Mouse (Mus musculus) spleen, postnatal 10 days (tissue): ENCODE results near the gene Snrpb2.
A peak's percentile ranks its signal among the peaks of the same experiment; 100 is the strongest.

Experiments
- DNase-seq, 2 experiments: peaks; one replicate each; pipeline ENCODE4 v3.0.0; 2021 to 2022; ENCODE audit warnings: low spot score in 2 of 2

Gene Snrpb2

DNA sequence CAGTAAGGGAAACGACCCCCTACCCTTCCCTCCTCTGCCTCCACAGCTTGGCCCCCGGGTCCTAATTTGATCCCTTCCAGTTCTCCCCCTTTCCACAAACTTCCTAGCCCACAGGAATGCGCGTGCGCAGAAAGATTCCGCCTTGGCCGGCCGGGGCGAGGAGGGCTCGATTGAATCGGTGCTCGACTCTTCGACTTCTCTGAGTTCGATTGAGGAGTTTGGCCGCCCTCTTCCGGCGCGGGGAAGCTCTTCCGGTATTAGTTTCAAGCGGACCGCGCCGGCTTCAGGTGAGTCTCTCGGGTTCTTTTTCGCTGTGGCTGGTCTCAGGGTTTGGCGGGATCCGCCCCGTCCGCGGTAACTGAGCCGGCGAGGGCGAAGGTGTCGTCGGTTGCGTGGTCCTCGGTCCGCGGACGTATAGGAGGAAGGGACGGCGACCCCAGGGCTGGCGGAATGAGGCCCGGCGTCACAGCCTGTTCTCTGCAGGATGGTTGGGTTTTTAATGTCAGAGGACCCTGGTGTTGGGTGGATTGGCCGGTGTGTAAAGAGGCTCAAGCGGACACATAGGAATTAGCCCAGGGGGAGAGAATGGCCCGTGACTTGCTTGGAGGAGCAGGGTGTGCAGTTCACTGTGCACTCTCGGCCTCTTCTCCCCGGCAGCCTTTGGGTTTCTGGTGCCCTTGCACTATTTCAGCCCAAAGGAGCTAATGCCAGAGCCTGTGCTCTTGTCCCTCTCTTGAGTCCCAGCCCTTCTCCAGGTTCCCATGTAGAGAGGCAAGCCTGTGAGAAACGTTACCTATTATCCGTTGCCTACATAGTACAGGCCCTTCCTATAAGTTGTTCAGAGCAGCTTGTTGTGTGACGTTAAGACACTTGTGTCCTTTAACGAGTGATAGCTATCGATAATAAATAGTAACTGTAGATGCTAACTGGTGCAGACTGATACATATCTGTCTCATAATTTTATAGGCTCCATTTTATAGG lies at the start of gene Snrpb2:
Gene Snrpb2 (plus strand): TSS at position 228 of the 981 bp plus-strand sequence.
- DNase-seq: peak; percentile 72 to 87

DNA sequence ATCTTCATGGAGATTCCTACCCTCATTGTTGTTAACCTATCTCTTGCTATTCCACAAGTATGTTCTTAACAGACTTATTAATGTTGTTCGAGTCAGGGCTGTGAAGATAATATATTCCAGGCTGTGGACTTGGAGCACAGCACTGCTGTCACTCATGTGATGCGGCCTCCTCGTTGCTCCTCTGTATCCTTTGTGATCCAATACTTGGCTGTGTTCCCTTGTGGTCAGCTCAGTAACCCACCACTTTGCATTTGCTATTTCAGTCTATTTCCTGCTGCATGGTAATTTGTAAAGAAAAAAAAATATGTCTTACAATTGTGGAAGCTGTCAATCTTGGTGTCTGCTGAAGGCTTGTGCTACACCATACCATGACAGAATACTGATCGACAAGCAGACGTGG lies 49.8 kb upstream of the Snrpb2 start:
- DNase-seq: no peak

DNA sequence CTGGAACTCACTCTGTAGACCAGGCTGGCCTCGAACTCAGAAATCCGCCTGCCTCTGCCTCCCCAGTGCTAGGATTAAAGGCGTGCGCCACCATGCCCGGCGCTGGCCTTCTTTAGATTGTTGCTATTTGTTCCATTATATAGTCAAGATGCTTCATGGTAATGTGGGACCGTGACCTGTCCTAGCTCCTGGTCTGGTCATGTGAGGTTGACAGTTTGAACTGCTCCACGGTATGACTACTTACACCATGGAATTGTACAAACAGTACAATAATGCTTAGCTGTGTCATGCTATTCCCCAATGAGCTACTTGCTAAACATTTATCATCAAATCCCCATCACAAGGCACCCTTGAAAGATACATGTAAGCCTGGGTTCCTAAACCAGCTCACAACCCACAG lies 44.8 kb upstream of the Snrpb2 start:
- DNase-seq: no peak

DNA sequence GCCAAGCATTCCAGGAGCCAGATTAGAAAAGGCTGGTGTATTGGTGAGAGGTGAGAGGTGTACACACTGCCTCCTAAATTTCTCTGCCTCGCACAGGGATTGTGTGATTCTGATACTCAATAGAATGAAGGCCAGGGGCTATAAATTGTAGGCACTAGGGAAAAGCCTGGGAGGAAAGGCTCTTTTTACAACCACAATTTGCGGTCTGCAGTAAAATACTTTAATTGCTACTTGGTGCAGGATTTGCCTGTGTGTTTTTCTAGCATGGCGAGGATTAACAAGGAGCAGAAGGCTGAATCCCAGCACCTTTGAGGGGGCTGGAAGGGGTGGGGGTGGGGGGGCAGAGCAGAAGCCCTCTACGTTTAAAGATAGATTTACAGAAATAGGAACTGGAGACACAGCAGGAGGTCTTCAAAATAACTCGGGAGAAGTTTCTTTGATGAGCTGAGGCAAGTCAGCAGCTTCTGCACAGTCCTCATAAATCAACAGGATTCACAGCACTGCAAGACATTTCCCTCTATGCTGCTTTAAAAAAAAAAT lies 44.2 kb upstream of the Snrpb2 start:
- DNase-seq: no peak

DNA sequence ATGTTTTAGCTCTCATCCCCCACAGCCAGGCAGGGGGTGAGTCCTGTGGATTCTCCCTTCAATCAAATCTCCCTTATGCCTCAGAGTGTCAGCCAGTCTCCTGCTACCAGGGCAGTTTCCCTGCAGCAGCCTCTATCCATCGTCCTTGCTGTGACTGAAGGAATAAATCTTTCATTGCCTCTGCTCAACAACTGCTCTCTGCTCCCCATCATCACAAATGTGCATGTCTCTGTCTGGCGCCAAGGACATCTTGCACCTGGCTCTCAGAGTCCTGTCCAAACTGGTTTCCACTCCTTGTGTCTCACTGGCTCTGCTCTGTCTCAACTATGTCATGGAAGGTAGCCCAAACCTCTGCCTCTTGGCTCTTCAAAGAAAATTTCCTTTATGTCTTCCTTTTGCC lies 43.1 kb upstream of the Snrpb2 start:
- DNase-seq: no peak

DNA sequence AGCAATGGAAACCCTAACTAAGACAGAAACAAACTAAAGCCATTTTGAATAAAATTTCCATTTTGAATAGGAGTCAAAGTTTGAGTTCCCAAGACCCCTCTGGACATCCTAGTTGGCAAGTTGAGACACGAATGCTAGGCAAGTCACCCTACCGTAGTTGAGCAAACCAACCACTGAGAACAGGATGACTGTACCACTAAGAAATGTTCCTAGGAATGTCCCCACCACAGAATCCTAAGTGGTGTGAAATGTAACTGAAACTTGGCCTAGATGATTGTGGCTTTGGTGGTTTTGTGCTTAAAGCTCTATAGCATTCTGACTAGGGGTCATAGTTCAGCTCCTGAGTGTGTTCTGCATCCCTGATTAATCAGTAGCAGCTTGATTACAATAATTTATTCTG lies 39.5 kb upstream of the Snrpb2 start:
- DNase-seq: no peak

DNA sequence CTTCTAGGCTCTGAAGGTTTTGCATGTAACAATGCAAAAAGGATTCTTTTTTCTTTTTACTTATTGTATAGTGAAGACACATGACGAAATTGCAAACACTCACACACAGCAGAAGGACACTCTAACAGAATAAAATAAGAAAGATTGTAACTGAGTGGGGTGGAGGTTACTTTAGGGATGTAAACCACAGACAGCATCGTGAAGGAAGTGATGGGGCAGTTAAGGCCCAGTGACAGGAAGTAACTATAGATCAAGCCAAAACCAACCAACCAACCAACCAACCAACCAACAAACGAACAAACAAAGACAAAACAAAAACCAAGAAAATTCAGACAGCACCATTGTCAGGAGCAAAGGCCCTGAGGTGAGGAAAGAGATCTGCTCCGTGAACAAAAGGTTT lies 38.6 kb upstream of the Snrpb2 start:
- DNase-seq: no peak

DNA sequence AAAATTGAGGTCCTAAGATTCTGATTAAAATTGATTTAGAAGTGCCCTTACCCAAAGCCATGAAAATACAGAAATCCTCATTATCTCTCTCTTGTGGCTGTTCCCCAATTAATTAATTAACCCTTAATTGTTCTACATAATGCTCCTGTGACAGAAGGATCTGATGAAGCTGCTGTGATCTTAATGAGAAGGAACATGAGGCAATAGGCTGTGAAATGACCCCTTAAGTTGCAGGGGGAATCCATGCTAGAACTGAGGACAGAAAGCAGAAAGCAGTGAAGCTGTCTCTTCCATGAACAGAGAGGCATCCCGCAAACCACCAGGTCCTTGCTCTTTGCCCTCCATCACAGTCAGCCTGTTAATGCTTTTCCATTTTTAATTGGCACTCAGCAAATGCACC lies 31.6 kb upstream of the Snrpb2 start:
- no peak for DNase-seq

DNA sequence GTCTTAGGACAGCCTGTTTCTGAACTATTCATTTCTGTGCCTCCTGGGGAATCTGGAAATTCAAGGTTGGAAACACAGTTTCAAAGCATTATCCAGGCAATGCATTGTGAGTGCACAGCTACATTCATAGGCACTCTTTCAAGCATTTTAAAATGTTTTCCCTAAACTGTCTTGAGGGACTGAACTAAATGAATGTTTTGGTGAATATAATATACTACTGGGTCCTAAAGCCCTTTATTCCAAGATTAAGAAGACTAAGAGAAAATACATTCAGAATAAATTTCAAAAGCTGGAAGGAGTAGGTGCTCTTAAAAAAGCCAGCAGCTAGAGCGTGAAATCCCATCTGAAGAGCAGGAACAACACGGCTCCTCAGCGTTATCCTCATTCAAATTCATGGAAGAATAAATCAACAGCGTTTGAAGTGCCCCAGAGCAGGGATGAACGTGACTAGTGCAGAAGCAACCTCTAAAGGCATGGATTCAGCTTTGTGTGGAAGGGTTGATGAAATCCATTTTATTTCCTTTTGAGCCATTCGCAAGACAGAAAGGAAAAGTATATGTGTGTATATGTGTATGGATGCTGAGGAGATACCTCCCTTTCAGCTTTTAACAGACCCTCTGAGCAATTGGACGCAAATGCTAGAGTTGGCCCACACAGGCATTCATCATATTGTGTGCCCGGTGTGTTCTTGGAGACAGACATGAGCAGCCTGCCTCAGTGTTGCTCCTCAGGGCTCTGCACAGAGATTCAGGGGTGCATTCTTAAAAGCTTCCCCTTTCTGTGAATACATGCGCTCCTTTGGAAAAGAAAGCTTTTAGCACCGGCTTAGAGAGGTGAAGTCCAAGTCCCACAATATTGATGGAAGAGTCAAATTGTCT lies 30.2 kb upstream of the Snrpb2 start:
- no peak for DNase-seq

DNA sequence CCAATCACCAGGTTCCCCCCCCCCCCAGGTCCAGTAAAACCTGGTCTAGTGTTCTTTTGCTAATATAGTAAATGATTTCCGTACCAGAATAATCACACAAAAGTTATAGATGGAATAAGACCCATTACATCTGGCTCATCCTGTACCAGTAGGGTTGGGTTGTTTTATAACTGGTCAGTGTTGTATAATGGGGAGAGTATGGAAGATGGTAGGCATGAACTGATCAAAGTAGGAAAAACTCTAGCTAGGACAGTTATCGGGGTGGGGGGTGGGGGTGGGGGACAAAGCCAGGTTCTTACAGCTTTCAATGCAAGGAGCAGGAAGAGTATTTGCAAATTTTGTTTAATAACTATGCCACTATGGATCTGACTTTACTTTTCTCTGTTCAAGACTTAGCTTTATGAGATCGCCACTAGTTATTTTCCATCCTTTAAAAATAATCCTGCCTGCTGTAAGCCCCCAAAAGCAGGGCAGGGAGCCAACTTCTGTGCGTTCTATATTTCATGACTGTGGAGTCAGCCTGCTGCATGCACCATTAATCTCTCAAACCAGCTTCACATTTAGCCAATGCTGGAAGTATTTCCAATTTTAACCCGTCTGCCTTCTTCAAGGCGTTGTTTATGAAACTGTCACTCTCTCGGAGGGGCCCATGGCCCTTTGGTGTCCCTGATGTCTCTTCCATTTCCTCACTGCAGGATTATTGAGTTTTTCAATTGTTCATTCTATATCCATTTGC lies 28.3 kb upstream of the Snrpb2 start:
- DNase-seq: no peak

DNA sequence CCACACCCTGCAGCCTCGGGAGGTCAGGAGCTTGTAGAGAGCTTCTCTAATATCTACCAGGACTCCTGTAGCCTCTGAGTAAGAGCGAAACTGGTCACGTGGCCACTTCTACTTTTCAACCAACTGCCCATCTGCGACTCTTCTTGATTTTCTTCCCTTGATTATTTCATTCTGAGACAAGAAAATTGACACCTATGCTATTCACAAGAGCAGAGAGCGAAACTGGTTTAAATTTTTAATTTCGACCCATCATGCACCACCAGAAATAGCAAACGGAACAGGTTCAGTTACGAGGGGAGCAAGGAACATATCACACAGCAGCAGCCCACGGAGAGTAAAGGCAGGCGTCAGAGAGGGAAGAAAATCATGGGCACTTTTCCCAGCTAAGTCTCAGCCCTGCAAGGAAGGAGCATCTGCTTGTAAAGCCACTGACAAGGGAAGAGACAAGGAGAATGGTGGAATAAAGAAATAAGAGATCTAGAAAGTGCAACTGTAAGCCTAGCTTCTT lies 27.7 kb upstream of the Snrpb2 start:
- DNase-seq: peak in 1 of 2 experiments; percentile 12

DNA sequence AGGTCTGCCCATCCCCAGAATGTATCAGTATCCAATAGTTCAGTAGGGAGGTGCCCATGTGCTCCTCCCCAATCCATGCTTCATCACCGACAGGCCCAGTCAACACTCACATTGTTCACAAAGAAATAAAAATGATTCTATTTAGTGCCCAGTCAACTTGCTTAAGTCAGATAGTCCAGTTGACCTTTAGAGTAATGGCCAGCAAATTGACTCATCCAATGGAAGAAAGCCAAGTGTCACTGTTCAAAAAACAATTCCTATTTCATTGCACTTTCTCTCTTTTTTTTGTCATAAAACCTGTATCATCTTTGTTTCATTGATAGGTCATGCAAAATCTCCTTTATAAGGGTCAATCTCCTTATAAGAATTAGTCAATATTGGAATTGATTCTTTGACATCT lies 21.2 kb upstream of the Snrpb2 start:
- no peak for DNase-seq

DNA sequence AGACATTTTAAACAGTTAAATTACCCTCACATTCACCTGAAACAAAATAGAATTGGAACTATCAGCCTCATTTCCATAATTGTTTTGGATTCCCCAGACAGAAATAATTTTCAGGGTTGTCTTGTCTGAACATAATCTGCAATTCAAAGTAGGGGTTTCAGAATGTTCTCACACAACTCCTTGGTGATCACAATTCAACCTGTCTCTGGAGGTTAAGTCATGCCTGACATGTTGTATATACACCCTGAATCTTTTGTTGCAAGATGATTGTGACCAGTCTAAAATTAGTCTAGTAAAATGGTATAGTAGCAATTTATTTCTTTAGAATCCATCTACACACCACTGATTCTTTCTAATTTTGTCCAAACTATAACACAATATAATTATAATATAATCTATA lies 7.6 kb upstream of the Snrpb2 start:
- DNase-seq: no peak

DNA sequence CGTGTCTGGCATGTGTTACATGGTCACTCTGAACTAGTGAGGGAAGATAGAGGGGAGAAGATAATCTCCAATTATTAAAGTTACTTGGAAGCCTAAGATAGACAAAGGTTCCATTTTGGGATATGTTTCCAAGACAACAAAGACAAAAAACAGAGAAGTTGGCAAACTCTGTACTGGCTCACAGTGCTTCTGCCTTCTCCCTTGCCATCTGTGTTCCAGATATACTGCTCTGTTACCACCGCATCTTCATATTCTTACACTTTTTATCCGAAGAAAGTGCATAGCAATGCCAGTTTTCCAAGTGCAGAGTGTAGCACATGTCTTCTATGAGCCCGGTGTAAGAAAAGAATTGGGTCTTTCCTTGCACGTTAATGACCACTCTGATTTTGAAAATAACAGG lies 6.1 kb upstream of the Snrpb2 start:
- DNase-seq: no peak

DNA sequence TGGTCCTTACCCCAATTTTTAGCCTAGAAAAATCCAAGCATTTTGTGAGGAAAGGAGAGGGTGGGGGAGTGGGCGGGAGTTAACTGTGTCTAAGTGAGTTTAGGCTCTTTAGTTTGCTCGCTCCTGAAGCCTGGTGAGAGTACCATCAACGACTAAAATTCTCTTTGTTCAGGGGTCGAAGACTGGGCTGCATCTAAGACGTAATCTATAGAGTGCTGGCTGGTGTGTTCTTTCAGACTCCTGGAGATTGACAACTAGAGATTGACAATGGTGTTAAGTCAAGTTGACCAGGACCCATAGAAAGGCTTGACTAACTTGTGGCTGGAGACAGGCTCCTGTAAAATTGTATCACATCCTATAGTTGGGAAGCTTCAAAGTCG lies 417 bp upstream of the Snrpb2 start:
- DNase-seq: no peak

DNA sequence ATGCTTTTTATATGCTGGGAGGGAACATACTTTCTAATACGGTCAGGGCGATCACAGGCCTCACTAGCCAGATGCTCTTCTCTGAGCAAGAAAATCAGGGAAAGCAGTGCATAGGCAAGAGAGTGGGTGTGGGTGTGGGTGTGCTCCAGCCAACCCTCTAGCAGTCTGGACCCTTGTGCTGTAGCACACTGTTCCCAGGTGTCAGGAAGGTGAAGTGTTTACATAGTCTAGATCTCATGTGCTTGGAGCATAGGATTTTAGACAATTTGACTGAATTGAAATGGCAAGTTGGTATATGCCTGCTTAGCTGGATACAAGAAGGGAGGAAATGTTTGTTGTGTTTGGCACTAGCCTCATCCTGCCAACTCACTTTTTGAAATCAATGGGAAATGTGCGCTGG lies 3.1 kb downstream of the Snrpb2 start:
- no peak for DNase-seq

DNA sequence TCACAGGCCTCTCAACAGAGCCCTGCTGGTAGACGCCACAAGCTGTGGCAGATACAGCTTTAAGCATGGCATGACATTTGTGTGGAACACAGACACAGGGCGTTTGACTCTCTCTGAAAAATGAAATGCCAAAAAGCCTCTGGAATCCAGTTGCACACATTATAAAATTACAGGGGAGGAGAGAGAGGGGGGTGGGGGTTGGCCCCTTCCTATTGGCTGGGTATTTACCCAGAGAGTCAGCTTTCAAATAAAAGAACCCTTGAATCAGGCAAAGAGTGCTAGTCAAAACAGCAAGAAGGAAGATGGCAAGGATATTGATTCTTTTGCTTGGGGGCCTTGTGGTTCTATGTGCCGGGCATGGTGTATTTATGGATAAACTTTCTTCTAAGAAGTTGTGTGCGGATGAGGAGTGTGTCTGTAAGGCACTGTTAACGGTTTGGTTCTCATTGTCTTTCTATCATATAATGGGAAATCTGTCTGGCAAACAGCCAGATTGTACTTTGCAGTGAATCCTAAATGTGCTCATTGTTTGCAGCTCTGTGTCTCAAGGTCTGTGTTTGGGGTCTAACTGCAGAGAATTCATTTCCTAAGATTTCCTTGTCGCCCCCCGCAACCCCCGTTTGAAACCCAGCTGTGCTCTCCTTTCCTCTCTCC lies 15.5 kb downstream of the Snrpb2 start, which contains the start of gene Otor:
Gene Otor (plus strand): TSS at position 276 of the 654 bp plus-strand sequence.
- DNase-seq: no peak

DNA sequence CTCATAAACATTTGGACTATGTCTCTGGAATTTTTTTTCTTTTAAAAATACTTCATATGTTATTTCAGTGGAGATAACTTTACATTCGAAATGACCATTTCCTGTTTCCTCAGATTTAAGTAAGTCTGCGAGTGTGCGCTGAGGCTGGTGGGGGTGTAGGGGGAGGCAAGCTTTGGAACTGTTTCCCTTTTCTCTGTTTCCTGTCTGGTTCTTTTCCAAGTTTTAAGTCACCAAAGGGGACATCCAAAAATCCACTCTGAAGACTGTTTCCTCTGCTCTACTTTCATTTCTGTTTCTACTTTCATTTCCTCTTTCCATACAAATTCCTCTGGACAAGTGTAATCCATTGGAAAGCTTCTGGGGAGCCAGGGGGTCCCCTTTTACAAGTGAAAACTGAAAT lies 18.9 kb downstream of the Snrpb2 start:
- DNase-seq: no peak

DNA sequence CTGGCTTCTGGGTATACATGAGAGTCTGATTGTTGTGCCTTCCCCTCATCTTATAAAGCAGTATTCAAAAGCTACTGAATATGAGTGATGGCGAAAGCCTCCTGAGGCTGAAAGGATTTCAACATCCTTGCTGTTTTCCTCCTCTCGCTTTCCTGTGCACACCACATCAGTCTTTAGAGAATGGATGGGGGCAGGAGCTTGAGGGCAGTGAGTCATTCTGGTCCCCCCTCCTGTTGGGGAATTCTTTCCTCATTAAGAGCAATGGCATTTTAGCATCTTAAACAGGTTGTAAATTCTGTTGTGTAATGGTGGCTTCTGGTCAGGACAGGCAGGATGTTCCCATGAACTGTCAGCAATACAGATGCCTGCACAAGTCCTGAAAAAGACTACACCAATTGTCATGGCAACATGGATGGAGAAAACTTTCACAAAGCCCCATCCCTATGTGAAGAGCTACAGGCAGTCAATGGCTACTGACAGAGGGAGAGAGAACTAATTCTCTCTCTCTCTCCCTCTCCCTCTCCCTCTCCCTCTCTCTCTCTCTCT lies 22.1 kb downstream of the Snrpb2 start:
- DNase-seq: no peak

DNA sequence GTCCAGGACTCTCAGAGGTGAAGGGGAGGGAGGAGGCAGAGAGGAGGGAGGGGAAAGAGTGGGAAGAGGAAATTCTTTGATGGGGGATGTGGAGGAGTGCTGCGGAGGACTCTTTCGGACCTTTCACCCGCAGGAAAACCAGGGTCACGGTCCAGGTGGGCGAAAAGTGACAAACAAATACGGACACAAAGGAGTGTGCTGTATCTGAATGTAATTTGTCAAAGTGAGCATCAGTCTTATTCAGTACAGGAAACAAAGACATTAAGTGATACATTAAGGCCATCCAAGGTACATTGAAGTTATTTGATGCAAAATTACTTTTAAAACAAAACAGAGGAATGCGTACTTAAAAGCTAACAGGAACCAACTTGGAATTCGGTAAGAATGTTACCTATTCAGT lies 27.0 kb downstream of the Snrpb2 start:
- DNase-seq: no peak

DNA sequence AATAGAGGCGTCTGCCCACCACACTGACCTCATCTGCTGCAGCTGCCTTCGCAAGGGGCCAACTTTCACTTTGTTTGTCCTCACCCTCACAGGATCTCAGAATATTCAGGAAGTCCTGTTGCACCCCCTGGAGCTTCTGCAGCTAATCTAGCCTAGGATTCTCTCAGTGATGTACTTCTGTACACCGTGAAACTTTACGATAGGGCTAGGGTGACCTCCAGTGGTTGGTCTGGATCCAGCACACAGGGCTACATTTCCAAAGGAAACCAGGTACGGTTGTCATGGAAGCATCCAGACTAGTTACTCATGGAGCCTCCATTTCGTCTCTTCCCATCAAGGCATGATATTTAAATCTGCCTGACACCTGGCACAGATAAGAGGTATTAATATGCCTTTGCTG lies 30.9 kb downstream of the Snrpb2 start:
- peak in 1 of 2 experiments; percentile 35 for DNase-seq
